Mouse (Mus musculus): Measurements from ENCODE around the gene Ss18l1. TPM values are rescaled to one million over a fixed set of nuclear protein-coding genes. Genes with fewer than 3 reads are reported as not detected.

Ss18l1 gene
- total and polyA plus RNA-seq, 3 experiments, result 2.0 to 3.0 (median 2.1) TPM

DNA sequence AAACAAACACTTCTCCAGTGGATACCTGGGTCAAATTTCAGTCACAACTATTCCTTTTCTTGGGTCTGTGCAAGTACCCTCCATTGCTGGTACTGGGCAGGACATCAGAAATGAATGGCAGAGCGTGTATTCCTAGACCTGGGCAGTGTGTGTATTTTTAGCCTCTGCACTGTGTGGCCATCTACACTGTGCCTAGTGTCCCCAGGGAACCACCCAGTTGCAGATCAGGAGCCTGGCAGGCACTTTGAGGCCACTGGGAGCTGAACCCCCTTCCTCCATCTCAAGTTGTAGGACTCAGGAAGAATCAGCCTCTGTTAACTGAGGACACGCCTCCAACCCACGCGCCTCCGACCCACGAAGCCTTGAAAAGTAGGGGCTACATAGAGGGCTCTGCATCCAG, 19.6 kb upstream of the Ss18l1 start:
- H3K4me1 ChIP-seq (ENCODE audit: control insufficient read depth in 1 of 2, insufficient read depth in 2 of 2), result peaks cover 8 to 28% of the 10 kb centered on the region in 2 experiments
- in situ Hi-C loops (cut with MboI; ENCODE audit: low pct_ligation_motif_present, low pct_unique_long_range_greater_than_20kb, low sequenced_read_pairs) (no loop called here), dilution Hi-C loops (cut with MboI; ENCODE audit: extremely low pct_ligation_motif_present, extremely low pct_unique_long_range_greater_than_20kb, low sequenced_read_pairs) (no loop called here)
- no peak overlapping the region for H3K4me2 ChIP-seq (ENCODE audit: insufficient read depth, low read depth, poor library complexity, severe bottlenecking)
- DNase-seq (ENCODE audit: extremely low read depth), result no peak
- H3K27me3 ChIP-seq (replicated peaks), result peaks cover 59% of the 10 kb centered on the region
- H3K9ac ChIP-seq (ENCODE audit: insufficient read depth, low read depth), result no peak overlapping the region
- H3K36me3 ChIP-seq (replicated peaks in 1 of 2; ENCODE audit: control insufficient read depth in 1 of 2, insufficient read depth in 1 of 2, low read length in 1 of 2), result peaks cover 2 to 14% of the 10 kb centered on the region in 2 experiments
- H3K79me2 ChIP-seq (replicated peaks; ENCODE audit: control insufficient read depth, extremely low read depth, insufficient read depth, poor library complexity, severe bottlenecking), result 0 out of 2 replicates have a peak, but pooled peaks cover 5% of the 10 kb centered on the region
- H3K9me3 ChIP-seq (replicated peaks; ENCODE audit: low read length), result no peaks in the 10 kb centered on the region
- TF ChIP-seq RAD21 (IDR thresholded peaks at IDR 0.05; ENCODE audit: low read depth, low read length) (no peak), CTCF (conservative IDR thresholded peaks at IDR 0.05 in 1 of 2, IDR thresholded peaks at IDR 0.05 in 1 of 2; ENCODE audit: low read depth in 2 of 2, low read length in 2 of 2) (no peak), ZNF384 (IDR thresholded peaks at IDR 0.05; ENCODE audit: low read depth, low read length) (no peak), JUND (conservative IDR thresholded peaks at IDR 0.05; ENCODE audit: low read depth, low read length) (no peak), PAX5 (IDR thresholded peaks at IDR 0.05; ENCODE audit: low read length) (no peak), POLR2A (IDR thresholded peaks at IDR 0.05; ENCODE audit: low read depth, low read length) (no peak), IRF4 (IDR thresholded peaks at IDR 0.05; ENCODE audit: low read depth, low read length) (no peak), KAT2A (IDR thresholded peaks at IDR 0.05; ENCODE audit: insufficient replicate concordance, low read length) (no peak), POLR2AphosphoS2 (IDR thresholded peaks at IDR 0.05; ENCODE audit: low read depth, low read length) (no peak), MAFK (IDR thresholded peaks at IDR 0.05; ENCODE audit: insufficient replicate concordance, low read length) (no peak), MXI1 (IDR thresholded peaks at IDR 0.05; ENCODE audit: low read depth, low read length) (no peak), HCFC1 (IDR thresholded peaks at IDR 0.05; ENCODE audit: low read depth, low read length) (no peak)
- no peak overlapping the region for H3K27ac ChIP-seq (ENCODE audit: insufficient read depth, low read depth)
- H3K4me3 ChIP-seq (replicated peaks in 1 of 3; ENCODE audit: low read depth in 2 of 3, low read length in 2 of 3, poor library complexity in 1 of 3), result no peak overlapping the region

DNA sequence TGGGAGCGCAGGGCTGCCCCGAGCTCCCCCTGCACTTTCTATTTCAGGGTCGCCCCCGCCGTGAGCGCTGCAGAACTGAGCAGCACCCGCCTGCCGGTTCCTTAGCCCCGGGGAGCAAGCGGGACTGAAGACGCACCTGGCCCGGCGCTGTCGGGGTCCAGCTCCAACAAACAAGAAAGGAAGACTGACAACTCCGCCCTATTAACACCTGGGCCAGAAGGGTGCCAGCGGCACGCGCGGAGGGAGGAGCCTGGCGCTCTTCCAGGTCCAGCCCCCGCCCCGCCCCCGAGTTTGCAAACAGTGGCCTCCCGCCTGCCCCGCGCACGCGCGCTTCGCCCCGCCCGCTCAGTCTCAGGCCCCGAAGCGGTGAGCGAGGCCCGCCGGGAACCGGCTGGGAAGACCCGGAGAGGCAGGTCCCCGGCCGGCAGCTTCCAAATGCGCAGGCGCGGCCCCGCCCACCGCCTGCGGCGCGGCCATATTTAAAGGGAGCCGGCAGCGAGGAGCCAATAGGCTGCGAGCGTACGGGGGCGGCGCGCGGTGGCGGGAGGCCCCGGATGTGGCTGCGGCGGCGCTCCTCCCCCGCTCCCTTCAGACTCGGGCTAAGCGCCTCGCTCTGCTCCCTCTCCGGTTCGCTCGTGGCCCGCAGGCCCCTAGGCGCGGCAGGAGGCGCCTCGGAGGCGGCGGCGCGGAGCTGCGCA, 17.8 kb upstream of the Ss18l1 start, which contains the start of gene Lsm14b:
Lsm14b (plus strand) TSS at position 587 of the 698 bp plus-strand sequence.
- dilution Hi-C loops (cut with MboI; ENCODE audit: extremely low pct_ligation_motif_present, extremely low pct_unique_long_range_greater_than_20kb, low sequenced_read_pairs), result no loop called here
- H3K27me3 ChIP-seq (replicated peaks), result peaks cover 43% of the 10 kb centered on the region
- TF ChIP-seq USF1 (IDR thresholded peaks at IDR 0.05; ENCODE audit: low read depth, low read length), result no peak
- peak; percentile 52 for TF ChIP-seq MXI1 (IDR thresholded peaks at IDR 0.05; ENCODE audit: low read depth, low read length)
- TF ChIP-seq TBP (conservative IDR thresholded peaks at IDR 0.05; ENCODE audit: low read depth, low read length), result 0 out of 2 replicates have a peak, but pooled peaks have one; percentile 28
- 0 out of 2 replicates have a peak, but pooled peaks have one; percentile 27 for TF ChIP-seq MYC (IDR thresholded peaks at IDR 0.05; ENCODE audit: low read depth, low read length)
- no peak for TF ChIP-seq E2F4 (IDR thresholded peaks at IDR 0.05; ENCODE audit: insufficient replicate concordance, low read depth, low read length)
- TF ChIP-seq EP300 (IDR thresholded peaks at IDR 0.05; ENCODE audit: low read length), result no peak
- peak; percentile 68 for TF ChIP-seq MAZ (IDR thresholded peaks at IDR 0.05; ENCODE audit: low read depth, low read length)
- TF ChIP-seq MAFK (IDR thresholded peaks at IDR 0.05; ENCODE audit: insufficient replicate concordance, low read length), result 0 out of 2 replicates have a peak, but pooled peaks have one; percentile 7
- peak; percentile 43 for TF ChIP-seq ETS1 (conservative IDR thresholded peaks at IDR 0.05; ENCODE audit: low read depth, low read length)
- TF ChIP-seq ELF1 (IDR thresholded peaks at IDR 0.05; ENCODE audit: low read depth, low read length), result peak; percentile 75
- TF ChIP-seq KAT2A (IDR thresholded peaks at IDR 0.05; ENCODE audit: insufficient replicate concordance, low read length), result no peak
- no peak for TF ChIP-seq PAX5 (IDR thresholded peaks at IDR 0.05; ENCODE audit: low read length)
- TF ChIP-seq JUN (IDR thresholded peaks at IDR 0.05; ENCODE audit: insufficient read depth, low read depth, low read length), result no peak
- peak; percentile 97 for TF ChIP-seq BHLHE40 (IDR thresholded peaks at IDR 0.05; ENCODE audit: low read depth, low read length)
- peak; percentile 39; the same call in 1 of the 2 replicates for TF ChIP-seq IRF4 (IDR thresholded peaks at IDR 0.05; ENCODE audit: low read depth, low read length)
- TF ChIP-seq POLR2AphosphoS2 (IDR thresholded peaks at IDR 0.05; ENCODE audit: low read depth, low read length), result 0 out of 2 replicates have a peak, but pooled peaks have one; percentile 54
- peak; percentile 89; the same call in 1 of the 2 replicates for TF ChIP-seq SIN3A (IDR thresholded peaks at IDR 0.05; ENCODE audit: low read length)
- TF ChIP-seq CTCF (conservative IDR thresholded peaks at IDR 0.05 in 1 of 2, IDR thresholded peaks at IDR 0.05 in 1 of 2; ENCODE audit: low read depth in 2 of 2, low read length in 2 of 2), result no peak
- TF ChIP-seq CHD1 (IDR thresholded peaks at IDR 0.05; ENCODE audit: low read depth, low read length), result no peak
- TF ChIP-seq ZNF384 (IDR thresholded peaks at IDR 0.05; ENCODE audit: low read depth, low read length), result no peak
- TF ChIP-seq NRF1 (IDR thresholded peaks at IDR 0.05; ENCODE audit: low read depth, low read length), result peak; percentile 96
- no peak for TF ChIP-seq ZC3H11A (IDR thresholded peaks at IDR 0.05; ENCODE audit: low read depth, low read length)
- TF ChIP-seq ZMIZ1 (IDR thresholded peaks at IDR 0.05; ENCODE audit: low read depth, low read length), result peak; percentile 68; the same call in 1 of the 2 replicates
- TF ChIP-seq USF2 (conservative IDR thresholded peaks at IDR 0.05; ENCODE audit: low read depth, low read length), result no peak
- 0 out of 2 replicates have a peak, but pooled peaks have one; percentile 42 for TF ChIP-seq RCOR1 (conservative IDR thresholded peaks at IDR 0.05; ENCODE audit: low read depth, low read length)

More for the DNA sequence above, 17.8 kb upstream of the Ss18l1 start, which contains the start of gene Lsm14b:
- Histone ChIP-seq H3K4me1 (ENCODE audit: control insufficient read depth in 1 of 2, insufficient read depth in 2 of 2) (peaks cover 11 to 30% of the 10 kb centered on the region in 2 experiments), H3K79me2 (replicated peaks; ENCODE audit: control insufficient read depth, extremely low read depth, insufficient read depth, poor library complexity, severe bottlenecking) (0 out of 2 replicates have a peak, but pooled peaks cover 5% of the 10 kb centered on the region), H3K27ac (ENCODE audit: insufficient read depth, low read depth) (peak within 1 kb of the TSS; percentile 13), H3K9me3 (replicated peaks; ENCODE audit: low read length) (no peaks in the 10 kb centered on the region), H3K4me2 (ENCODE audit: insufficient read depth, low read depth, poor library complexity, severe bottlenecking) (peak within 1 kb of the TSS; percentile 93), H3K4me3 (replicated peaks in 1 of 3; ENCODE audit: low read depth in 2 of 3, low read length in 2 of 3, poor library complexity in 1 of 3) (peak within 1 kb of the TSS; percentile 53 to 96 (median 81)), H3K36me3 (replicated peaks in 1 of 2; ENCODE audit: control insufficient read depth in 1 of 2, insufficient read depth in 1 of 2, low read length in 1 of 2) (peaks cover 18 to 32% of the 10 kb centered on the region in 2 experiments), H3K9ac (ENCODE audit: insufficient read depth, low read depth) (peak within 1 kb of the TSS; percentile 92)
- DNase-seq (ENCODE audit: extremely low read depth), result peak; percentile 94
- in situ Hi-C loops (cut with MboI; ENCODE audit: low pct_ligation_motif_present, low pct_unique_long_range_greater_than_20kb, low sequenced_read_pairs), result no loop called here
